Mouse (Mus musculus) C2C12 (cell line): ENCODE measurements around the gene A1cf.

Experiments
- CEBPB ChIP-seq: IDR thresholded peaks from one replicate; pipeline ENCODE4 v1.6.1; 2011; ENCODE audit warnings: low read depth, mild to moderate bottlenecking, control low read depth, moderate library complexity
- CTCF ChIP-seq: IDR thresholded peaks from one replicate; pipeline ENCODE4 v1.5.1; 2011; ENCODE audit not compliant: control insufficient read depth, insufficient read depth, insufficient read length
- FOSL1 ChIP-seq: IDR thresholded peaks from one replicate; pipeline ENCODE4 v1.8.0; 2011; ENCODE audit warnings: mild to moderate bottlenecking, low read length; ENCODE audit not compliant: poor library complexity, insufficient read depth, severe bottlenecking
- USF1 ChIP-seq: IDR thresholded peaks from one replicate; pipeline ENCODE4 v1.6.1; 2011; ENCODE audit warnings: low read depth, mild to moderate bottlenecking, control low read depth, moderate library complexity

- no peak for TF ChIP-seq CTCF
- no peak for TF ChIP-seq FOSL1
- TF ChIP-seq CEBPB: no peak
- no peak for TF ChIP-seq USF1
These were observed 41.9 kb downstream of the A1cf start for GRCm38 (mm10) chr19:31910423-31910822.
